Mouse (Mus musculus) hindbrain, postnatal 0 days (tissue): ENCODE measurements around the gene Atp2a3. TPM values are rescaled to one million over a fixed set of nuclear protein-coding genes. Genes with fewer than 3 reads are reported as not detected.

ENCODE experiments used
- ATAC-seq: fragments of 200-750 bp; cut with Nextera tagmentation; 2 replicates; pipeline ENCODE4 v1.8.0; 2017; ENCODE audit warnings: mild to moderate bottlenecking, moderate TSS enrichment, moderate library complexity
- DNase-seq: peaks from one replicate; pipeline ENCODE4 v3.0.0-alpha.2; 2015; ENCODE audit warnings: low spot score
- H3K27ac ChIP-seq: fragments of 300-500 bp; sonication (generic); 2 replicates; pipeline ENCODE4 v1.5.1; 2014; ENCODE audit warnings: mild to moderate bottlenecking
- H3K27me3 ChIP-seq: fragments of 300-500 bp; sonication (generic); 2 replicates; pipeline ENCODE4 v1.6.1; 2014; ENCODE audit warnings: low read length, mixed read lengths; ENCODE audit not compliant: insufficient read depth
- H3K36me3 ChIP-seq: fragments of 300-500 bp; sonication (generic); 2 replicates; pipeline ENCODE4 v1.6.1; 2014; ENCODE audit warnings: low read length, mixed read lengths; ENCODE audit not compliant: insufficient read depth
- H3K4me1 ChIP-seq: fragments of 300-500 bp; sonication (generic); 2 replicates; pipeline ENCODE4 v1.6.1; 2014; ENCODE audit warnings: antibody characterized with exemption, low read length, mixed read lengths; ENCODE audit not compliant: insufficient read depth
- H3K4me2 ChIP-seq: fragments of 300-500 bp; sonication (generic); 2 replicates; pipeline ENCODE4 v1.6.1; 2014; ENCODE audit warnings: low read depth, mild to moderate bottlenecking, low read length, moderate library complexity, mixed read lengths
- H3K4me3 ChIP-seq: fragments of 300-500 bp; sonication (generic); 2 replicates; pipeline ENCODE4 v1.5.1; 2014; ENCODE audit warnings: low read length
- H3K9ac ChIP-seq: fragments of 300-500 bp; sonication (generic); replicated peaks from 2 replicates; pipeline ENCODE4 v1.6.1; 2014; ENCODE audit warnings: mild to moderate bottlenecking, low read length, moderate library complexity, mixed read lengths
- H3K9me3 ChIP-seq: fragments of 300-500 bp; sonication (generic); 2 replicates; pipeline ENCODE4 v1.6.1; 2016; ENCODE audit warnings: low read length, mixed read lengths
- CTCF ChIP-seq: IDR thresholded peaks from 2 replicates; pipeline ENCODE4 v1.5.1; 2016; ENCODE audit warnings: antibody characterized with exemption, control low read depth, low read depth
- WGBS: fragments of 180-500 bp; shearing (Covaris S2); extraction: QIAGEN DNeasy Blood & Tissue Kit; methylation state at CpG from one replicate; pipeline ENCODE4 v1.1.7; 2014; 5-methylcytosine and 5-hydroxymethylcytosine counted together
- polyA plus RNA-seq: library from polyadenylated mRNA; unstranded; fragments of >200 nt; fragmentation: Nextera tagmentation; extraction: Ambion mirVana; gene quantifications from 2 replicates; pipeline ENCODE4 v1.2.1, GENCODE M21; 2015
- total RNA-seq: library from RNA; depleted of rRNA; stranded (reverse); fragments of >200 nt; gene quantifications from 2 replicates; pipeline ENCODE4 v1.2.3, GENCODE M21; 2014; rRNA removed

Atp2a3 gene
- 2.4 and 4.6 TPM in 2 replicates for total RNA-seq
- 2.4 and 2.7 TPM in 2 replicates for polyA plus RNA-seq

DNA sequence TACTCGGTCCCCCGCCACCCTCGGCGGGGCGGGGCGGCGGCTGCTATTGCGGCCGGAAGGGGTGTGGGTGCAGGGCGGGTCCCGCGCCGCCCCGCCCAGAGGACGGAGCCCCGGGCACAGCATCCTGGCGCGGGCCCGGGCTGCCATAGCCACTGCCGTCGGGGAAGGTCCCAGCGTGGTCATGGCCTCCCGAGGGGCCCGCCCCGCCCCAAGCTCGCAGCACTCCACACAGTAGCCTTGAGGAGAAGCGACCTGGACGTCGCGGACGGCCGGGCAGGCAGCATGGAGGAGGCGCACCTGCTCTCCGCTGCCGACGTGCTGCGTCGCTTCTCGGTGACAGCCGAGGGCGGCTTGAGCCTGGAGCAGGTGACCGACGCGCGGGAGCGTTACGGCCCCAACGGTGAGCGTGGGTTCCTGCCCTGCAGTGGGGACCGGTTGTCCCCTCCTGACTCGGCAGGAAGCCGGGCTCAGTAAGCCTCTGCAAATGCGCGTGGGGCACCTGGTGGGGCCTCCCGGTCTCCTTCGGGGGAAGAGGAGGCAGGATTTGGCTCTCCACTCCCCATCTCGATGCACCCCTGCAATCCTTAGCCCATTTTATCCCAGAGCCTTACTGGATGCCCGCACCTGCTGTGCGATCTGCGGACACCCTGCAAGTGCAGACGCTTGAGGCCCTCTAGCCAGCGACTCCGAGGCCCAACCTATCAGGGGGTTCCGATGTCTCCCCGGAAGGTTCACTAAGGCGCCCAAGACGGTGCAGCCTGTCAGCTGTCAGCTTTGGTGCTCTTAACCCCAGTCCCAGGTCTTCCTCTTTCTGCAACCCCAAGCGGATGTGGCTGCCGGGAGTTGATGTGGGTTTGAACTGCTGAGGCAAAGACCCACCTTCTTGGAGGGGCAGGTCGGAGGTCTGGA lies at the start of gene Atp2a3:
Gene Atp2a3 (plus strand): TSS at position 98 of the 909 bp plus-strand sequence.
- H3K36me3 ChIP-seq, result no peaks in the 10 kb centered on the region
- no peak for ATAC-seq
- no peak for TF ChIP-seq CTCF
- DNase-seq, result no peak
- no peak within 1 kb of the TSS for H3K27ac ChIP-seq
- H3K4me1 ChIP-seq, result no peaks in the 10 kb centered on the region
- H3K9me3 ChIP-seq, result no peaks in the 10 kb centered on the region
- H3K4me3 ChIP-seq, result peak within 1 kb of the TSS; percentile 23
- peaks cover 27% of the 10 kb centered on the region for H3K27me3 ChIP-seq
- 4% methylated on average over 66 of the region's 70 CpGs for whole genome bisulfite sequencing
- no peak within 1 kb of the TSS for H3K9ac ChIP-seq
- peak within 1 kb of the TSS; percentile 34 for H3K4me2 ChIP-seq

DNA sequence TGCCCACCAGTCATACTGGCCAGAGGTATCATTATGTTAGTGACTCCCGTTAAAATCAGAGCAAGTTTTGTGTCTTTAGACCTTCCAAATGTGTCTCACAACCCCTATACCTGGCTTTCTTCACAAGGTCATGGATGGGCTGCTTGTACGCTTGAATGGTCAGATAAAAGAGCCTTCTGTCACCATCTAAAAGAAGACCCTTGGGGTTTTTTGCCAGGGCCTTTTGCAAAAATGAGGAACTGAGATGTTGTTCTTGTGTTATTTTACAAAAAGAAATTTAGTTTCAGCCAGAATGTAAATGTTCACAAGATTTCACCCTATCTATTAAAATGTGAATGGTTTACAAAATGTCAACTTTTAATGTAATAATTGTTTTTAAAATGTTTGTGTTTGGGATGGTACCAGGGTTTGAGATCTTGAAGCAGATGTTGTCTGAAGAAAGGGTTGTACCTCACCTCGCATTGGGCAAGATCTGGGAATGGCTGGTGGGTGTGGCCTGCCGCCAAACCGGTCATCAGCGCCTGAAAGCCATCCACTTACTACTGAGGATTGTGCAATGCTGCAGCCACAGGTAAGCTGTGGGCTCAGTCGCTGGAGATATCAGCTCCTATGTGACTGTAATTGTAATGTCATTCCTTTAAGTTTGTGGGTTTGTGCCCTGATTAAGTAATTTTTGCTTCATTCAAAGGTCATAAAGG lies 43.5 kb upstream of the Atp2a3 start:
- Histone ChIP-seq H3K9ac (no peak overlapping the region), H3K27ac (no peak overlapping the region), H3K27me3 (no peaks in the 10 kb centered on the region), H3K4me3 (no peak overlapping the region), H3K36me3 (peaks cover 81% of the 10 kb centered on the region), H3K9me3 (no peaks in the 10 kb centered on the region), H3K4me2 (no peak overlapping the region), H3K4me1 (no peaks in the 10 kb centered on the region)
- WGBS, result 82% methylated on average over 7 of the region's 7 CpGs
- TF ChIP-seq CTCF, result no peak
- no peak for ATAC-seq
- no peak for DNase-seq

DNA sequence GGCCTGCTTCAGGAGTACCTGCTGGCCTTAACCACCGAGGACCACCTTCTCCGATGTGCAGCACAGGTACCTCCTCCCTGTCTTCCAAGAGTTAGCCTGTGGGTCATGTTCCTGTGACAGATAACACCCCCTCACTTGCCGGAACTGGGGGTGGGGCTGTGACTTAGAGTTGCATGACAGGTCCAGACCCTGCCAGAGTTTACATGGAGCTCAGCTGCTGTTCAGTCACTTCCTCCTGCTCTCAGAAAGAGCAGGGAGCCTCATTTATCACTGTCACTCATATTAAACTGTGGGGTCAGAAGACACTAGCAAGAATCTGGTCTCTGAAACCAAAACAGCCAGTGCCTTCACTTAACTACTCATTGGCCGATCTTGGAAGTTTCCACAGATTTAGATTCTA lies 37.9 kb upstream of the Atp2a3 start:
- H3K27me3 ChIP-seq, result no peaks in the 10 kb centered on the region
- H3K9ac ChIP-seq, result no peak overlapping the region
- DNase-seq, result no peak
- peaks cover 57% of the 10 kb centered on the region; the same call in 1 of the 2 replicates for H3K36me3 ChIP-seq
- TF ChIP-seq CTCF, result no peak
- H3K4me3 ChIP-seq, result no peak overlapping the region
- H3K27ac ChIP-seq, result no peak overlapping the region
- no peaks in the 10 kb centered on the region for H3K9me3 ChIP-seq
- WGBS, result 81% methylated on average over 4 of the region's 4 CpGs
- H3K4me2 ChIP-seq, result no peak overlapping the region
- no peaks in the 10 kb centered on the region for H3K4me1 ChIP-seq
- ATAC-seq, result no peak

DNA sequence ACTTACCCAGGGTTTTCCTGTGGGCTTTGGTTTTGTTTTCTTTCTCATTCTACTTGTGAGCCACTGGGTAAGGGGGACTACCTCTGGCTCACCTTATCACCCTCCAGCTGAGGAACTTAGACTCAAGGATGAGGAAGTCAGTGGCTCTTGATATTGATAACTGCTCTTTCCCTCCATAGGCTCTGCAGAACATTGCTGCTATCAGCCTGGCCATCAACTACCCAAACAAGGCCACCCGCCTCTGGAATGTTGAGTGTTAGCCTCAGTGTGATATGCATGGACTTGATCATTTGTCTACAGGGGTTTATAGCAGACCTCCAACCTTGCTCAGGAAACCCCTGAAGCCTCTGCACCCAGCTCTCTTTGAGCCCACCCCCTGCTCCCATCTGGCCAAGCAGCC lies 36.5 kb upstream of the Atp2a3 start:
- H3K4me2 ChIP-seq, result no peak overlapping the region
- no peaks in the 10 kb centered on the region for H3K27me3 ChIP-seq
- no peak for DNase-seq
- no peak overlapping the region for H3K27ac ChIP-seq
- no peak overlapping the region for H3K4me3 ChIP-seq
- H3K4me1 ChIP-seq, result no peaks in the 10 kb centered on the region
- WGBS, result 89% methylated on average over 1 of the region's 1 CpGs
- no peaks in the 10 kb centered on the region for H3K9me3 ChIP-seq
- no peak overlapping the region for H3K9ac ChIP-seq
- no peak for ATAC-seq
- H3K36me3 ChIP-seq, result peaks cover 50% of the 10 kb centered on the region; the same call in 1 of the 2 replicates
- TF ChIP-seq CTCF, result no peak

DNA sequence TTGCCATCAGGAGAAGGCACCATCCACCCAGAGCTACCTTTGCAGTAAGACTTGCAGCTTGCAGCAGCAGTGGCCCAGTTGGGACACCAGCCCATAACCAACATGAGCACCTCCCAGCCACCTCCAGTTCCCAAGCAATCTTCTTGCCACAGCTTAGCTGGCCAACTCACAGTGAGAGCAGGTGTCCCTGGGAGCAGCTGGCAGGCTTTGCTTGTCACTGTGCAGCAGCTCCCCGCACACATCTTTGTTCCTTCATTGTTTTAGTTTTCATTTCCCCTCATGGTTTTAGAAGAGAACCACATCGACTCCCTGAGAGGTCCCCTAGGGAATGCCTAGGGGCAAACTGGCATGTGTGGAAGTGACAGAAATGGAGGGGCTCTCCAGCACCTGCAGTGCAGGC lies 35.9 kb upstream of the Atp2a3 start:
- Histone ChIP-seq H3K27me3 (no peaks in the 10 kb centered on the region), H3K9me3 (no peaks in the 10 kb centered on the region), H3K4me1 (no peaks in the 10 kb centered on the region), H3K4me2 (no peak overlapping the region), H3K27ac (no peak overlapping the region), H3K9ac (no peak overlapping the region), H3K36me3 (peaks cover 45% of the 10 kb centered on the region; the same call in 1 of the 2 replicates), H3K4me3 (no peak overlapping the region)
- TF ChIP-seq CTCF, result no peak
- WGBS, result 36% methylated on average over 2 of the region's 2 CpGs
- no peak for DNase-seq
- no peak for ATAC-seq

DNA sequence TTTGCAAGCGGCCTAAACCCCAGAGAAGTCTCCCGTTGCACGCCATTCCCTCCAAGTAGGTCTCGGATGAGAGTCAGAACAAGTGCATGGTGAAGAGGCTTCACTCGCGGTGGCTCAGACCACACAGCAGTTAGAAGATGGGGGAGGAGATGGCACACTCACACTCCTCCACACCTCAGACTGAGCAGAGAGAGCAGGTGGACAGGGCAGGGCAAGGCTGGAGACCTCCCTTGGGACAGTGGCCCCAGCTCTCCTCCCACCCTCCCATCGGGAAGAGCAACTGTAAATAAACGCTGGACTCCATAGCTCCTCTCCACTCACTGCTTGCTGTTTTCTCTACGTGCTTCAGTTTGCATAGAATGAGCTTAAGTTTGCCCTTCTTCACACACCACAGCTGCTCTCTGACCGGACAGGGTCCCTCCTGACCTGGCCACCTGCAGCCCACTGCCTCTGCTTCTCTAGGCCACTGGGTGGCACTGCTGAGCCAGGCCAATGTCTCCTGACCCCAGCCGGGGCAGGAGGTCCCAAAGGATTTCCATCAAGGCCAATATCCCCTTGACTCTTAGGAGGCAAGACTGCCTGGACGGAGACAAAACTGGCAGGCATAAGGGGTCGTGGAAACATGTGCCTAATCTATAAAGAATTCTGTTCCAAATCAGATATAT lies 34.6 kb upstream of the Atp2a3 start:
- no peaks in the 10 kb centered on the region for H3K9me3 ChIP-seq
- no peak overlapping the region for H3K4me3 ChIP-seq
- DNase-seq (peak; percentile 69), ATAC-seq (peak; percentile 67; the same call in 1 of the 2 replicates)
- peak; percentile 96 for TF ChIP-seq CTCF
- 55% methylated on average over 13 of the region's 13 CpGs for WGBS
- H3K4me1 ChIP-seq, result no peaks in the 10 kb centered on the region
- no peak overlapping the region for H3K4me2 ChIP-seq
- no peaks in the 10 kb centered on the region for H3K27me3 ChIP-seq
- H3K27ac ChIP-seq, result no peak overlapping the region
- peaks cover 37% of the 10 kb centered on the region; the same call in 1 of the 2 replicates for H3K36me3 ChIP-seq
- H3K9ac ChIP-seq, result no peak overlapping the region
